Mouse (Mus musculus) CD4-positive naive resting alpha-beta T cell, adult 76 days (primary cell): ENCODE measurements around the gene Tmcc2. TPM values are rescaled to one million over a fixed set of nuclear protein-coding genes. Genes with fewer than 3 reads are reported as not detected.

Experiments
- total RNA-seq: library from RNA; stranded (reverse); gene quantifications from one replicate; pipeline ENCODE4 v1.2.4, GENCODE M21; 2023

Gene Tmcc2
- 5.0 TPM for total RNA-seq

DNA sequence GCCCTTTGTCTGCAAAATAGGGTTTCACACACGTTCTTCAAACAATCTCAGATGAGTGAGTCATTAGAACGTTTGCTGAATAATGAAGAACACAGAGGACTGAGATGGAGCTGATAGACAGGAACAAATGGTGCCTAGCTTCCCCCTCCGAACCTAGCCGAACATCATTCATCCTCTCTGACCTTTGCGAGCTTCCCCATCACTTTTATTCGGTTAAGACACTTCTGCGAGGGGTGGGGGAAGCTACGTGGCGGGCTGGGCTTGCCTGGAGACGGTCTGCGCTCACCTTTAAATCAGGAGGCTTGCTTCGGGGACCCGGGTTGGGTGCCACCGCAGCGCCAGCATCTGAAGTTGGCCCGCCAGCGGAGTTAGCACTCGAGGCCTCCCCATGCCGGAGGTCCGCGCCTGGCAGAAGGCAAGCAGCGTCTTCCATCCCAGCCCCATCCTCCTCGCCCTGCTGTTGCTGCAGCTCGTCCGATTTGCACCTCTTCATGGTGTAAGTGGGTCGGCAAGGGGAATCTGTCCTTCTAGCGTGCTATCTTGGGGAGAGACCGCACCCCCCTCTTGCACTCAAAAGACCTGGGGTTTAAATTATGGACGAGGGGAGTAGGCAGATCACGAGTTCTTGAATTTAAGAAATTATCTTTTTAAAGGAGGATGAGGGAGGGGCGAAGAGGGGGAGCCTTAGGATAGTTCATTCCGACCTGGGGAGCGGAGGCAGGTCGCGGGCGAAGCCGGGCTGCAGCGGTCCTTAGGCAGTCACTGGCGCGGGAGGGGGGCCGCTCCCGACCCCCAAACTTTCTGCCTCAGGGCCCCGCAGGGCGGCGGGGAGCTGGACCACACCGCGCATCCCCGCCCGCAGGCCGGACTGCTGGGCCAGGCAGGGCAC, at the start of gene Tmcc2:
Gene Tmcc2, minus strand, starts transcription at position 591 of the 889 bp plus-strand sequence.

DNA sequence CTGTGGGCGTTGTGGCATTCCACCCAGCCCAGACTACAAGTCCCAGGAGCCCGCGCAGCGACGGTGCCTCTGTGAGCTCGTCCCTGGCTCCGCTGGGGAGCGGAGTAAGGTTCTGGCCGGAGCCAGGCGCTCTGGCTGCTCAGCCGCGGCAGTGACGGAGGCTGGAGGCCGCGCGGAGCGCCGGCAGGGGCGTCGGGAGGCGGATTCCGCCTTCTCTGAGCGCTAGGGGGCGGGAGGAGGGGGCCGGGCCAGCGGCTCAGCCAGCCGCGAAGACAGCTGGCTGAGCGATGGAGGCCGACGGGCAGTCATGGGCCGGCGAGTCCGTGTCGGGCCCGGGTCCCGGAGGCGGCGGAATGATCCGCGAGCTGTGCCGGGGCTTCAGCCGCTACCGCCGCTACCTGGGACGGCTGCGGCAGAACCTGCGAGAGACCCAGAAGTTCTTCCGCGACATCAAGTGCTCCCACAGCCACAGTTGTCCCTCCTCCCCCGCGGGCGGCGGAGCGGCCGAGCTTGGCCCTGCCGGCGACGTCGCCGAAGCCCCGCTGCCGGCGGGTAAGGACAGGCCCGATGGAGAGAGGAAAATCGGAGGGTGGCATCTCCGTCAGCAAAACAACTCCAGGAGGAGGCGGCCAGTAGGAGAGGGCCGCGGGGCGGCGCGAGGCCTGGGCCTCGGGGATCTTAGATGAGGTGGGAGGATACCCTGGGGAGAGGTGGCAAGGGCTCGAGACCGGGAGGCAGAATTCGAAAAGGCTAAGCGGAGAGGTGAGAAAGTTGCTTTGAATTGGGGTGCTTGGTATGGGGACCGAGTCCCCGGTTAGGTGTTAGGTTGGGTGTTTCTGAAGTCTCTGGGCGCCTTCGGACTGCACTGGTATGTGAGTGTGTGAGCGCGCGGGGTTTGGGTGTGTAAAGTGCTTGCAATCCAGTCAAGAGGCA, 26.5 kb upstream of the Tmcc2 start, which contains the start of gene Dstyk:
Gene Dstyk, plus strand, starts transcription at position 237 of the 933 bp plus-strand sequence.

DNA sequence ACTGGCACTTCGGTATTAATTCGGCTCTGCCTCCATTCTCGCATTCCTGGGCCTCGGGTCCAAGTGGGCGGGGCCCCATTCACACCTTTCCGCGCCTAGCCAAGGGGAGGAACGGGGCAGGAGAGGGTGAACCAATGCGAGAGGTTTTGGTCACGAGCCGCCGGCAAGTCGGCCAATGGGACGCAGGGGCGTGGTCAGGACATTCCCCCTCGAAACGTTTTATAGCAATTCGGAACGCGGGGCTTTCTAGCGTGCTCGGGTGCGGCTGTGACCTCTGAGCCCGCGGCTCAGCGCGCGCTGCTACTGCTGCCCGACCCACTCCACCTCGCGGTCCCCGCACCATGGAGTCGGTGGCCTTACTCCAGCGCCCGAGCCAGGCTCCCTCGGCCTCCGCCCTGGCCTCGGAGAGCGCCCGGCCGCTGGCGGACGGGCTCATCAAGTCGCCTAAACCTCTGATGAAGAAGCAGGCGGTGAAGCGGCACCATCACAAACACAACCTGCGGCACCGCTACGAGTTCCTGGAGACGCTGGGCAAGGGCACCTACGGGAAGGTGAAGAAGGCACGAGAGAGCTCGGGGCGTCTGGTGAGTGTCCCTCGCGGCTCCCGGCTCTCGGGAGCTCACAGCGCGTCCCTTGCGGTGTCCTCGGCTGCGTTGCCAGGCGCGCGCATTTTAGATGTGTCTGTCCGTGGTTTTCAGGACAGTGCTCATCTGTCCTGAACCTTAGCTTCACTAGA, 75.0 kb downstream of the Tmcc2 start, which contains the start of gene Nuak2:
Gene Nuak2, plus strand, starts transcription at position 238 of the 736 bp plus-strand sequence.

Other genes starting within 250 kb of the Tmcc2 start
- gene Lemd1, start 199.8 kb downstream of the Tmcc2 start, total RNA-seq: not detected
- gene AC124108.1, start 199.8 kb downstream of the Tmcc2 start, total RNA-seq: not detected
- not detected for gene Gm10188, start 161.5 kb downstream of the Tmcc2 start, total RNA-seq
- gene Klhdc8a, start 92.7 kb downstream of the Tmcc2 start, total RNA-seq: not detected
- 18.3 TPM for gene Nuak2, start 75.2 kb downstream of the Tmcc2 start, total RNA-seq
- gene Dstyk, start 26.3 kb upstream of the Tmcc2 start, total RNA-seq: 17.1 TPM
- 50.4 TPM for gene Rbbp5, start 86.1 kb upstream of the Tmcc2 start, total RNA-seq
- 11.6 TPM for gene Tmem81, start 114.9 kb upstream of the Tmcc2 start, total RNA-seq
- 0.94 TPM for gene Cntn2, start 152.0 kb upstream of the Tmcc2 start, total RNA-seq